Mouse (Mus musculus) cerebellum, adult 11 months (tissue): Measurements from ENCODE around the gene Rgs6.
A peak's percentile ranks its signal among the peaks of the same experiment; 100 is the strongest.

Source experiments
- DNase-seq: peaks from one replicate; pipeline ENCODE4 v3.0.0; 2022

The Rgs6 gene

GRCm38 (mm10) chr12:82883079-82883478, 295.0 kb downstream of the Rgs6 start:
- no peak for DNase-seq

GRCm38 (mm10) chr12:82894971-82895838, 307.1 kb downstream of the Rgs6 start:
- DNase-seq, result no peak

GRCm38 (mm10) chr12:82905773-82906172, 317.7 kb downstream of the Rgs6 start:
- no peak for DNase-seq

GRCm38 (mm10) chr12:82910846-82911245, 322.8 kb downstream of the Rgs6 start:
- no peak for DNase-seq

- no peak for DNase-seq
These were observed 326.0 kb downstream of the Rgs6 start for GRCm38 (mm10) chr12:82914127-82914526.

GRCm38 (mm10) chr12:82920146-82920545, 332.1 kb downstream of the Rgs6 start:
- DNase-seq, result no peak

- no peak for DNase-seq
These were observed 333.4 kb downstream of the Rgs6 start for GRCm38 (mm10) chr12:82921287-82922015.

- no peak for DNase-seq
These were observed 334.9 kb downstream of the Rgs6 start for GRCm38 (mm10) chr12:82922856-82923506.

GRCm38 (mm10) chr12:82932706-82933461, 344.8 kb downstream of the Rgs6 start:
- peak; percentile 47 for DNase-seq

GRCm38 (mm10) chr12:82935121-82935762, 347.1 kb downstream of the Rgs6 start:
- no peak for DNase-seq

- no peak for DNase-seq
These were observed 347.7 kb downstream of the Rgs6 start for GRCm38 (mm10) chr12:82935767-82936166.

- DNase-seq, result no peak
These were observed 352.4 kb downstream of the Rgs6 start for GRCm38 (mm10) chr12:82940461-82940860.

- DNase-seq, result peak; percentile 64
These were observed 358.4 kb downstream of the Rgs6 start for GRCm38 (mm10) chr12:82946507-82946906.

- no peak for DNase-seq
These were observed 373.0 kb downstream of the Rgs6 start for GRCm38 (mm10) chr12:82961111-82961510.

- DNase-seq, result no peak
These were observed 373.8 kb downstream of the Rgs6 start for GRCm38 (mm10) chr12:82961852-82962251.

- DNase-seq, result no peak
These were observed 382.5 kb downstream of the Rgs6 start for GRCm38 (mm10) chr12:82970521-82971105.

- DNase-seq, result no peak
These were observed 383.1 kb downstream of the Rgs6 start for GRCm38 (mm10) chr12:82971176-82971575.

GRCm38 (mm10) chr12:82972661-82973060, 384.6 kb downstream of the Rgs6 start:
- DNase-seq, result no peak

- no peak for DNase-seq
These were observed 385.7 kb downstream of the Rgs6 start for GRCm38 (mm10) chr12:82973771-82974170.

- no peak for DNase-seq
These were observed 390.2 kb downstream of the Rgs6 start for GRCm38 (mm10) chr12:82978275-82978674.

- DNase-seq, result no peak
These were observed 394.6 kb downstream of the Rgs6 start for GRCm38 (mm10) chr12:82982716-82983115.

- no peak for DNase-seq
These were observed 397.2 kb downstream of the Rgs6 start for GRCm38 (mm10) chr12:82985300-82985699.
